Mouse (Mus musculus) MEL-GATA-1-ER (cell line): ENCODE measurements at regions not wholly inside any gene's neighbourhood (a gene's known extent, or its start where the extent isn't known, plus 50 kb on each side); places are given as distances from the start of the nearest gene placed in this dataset.

Experiments used
- DNase-seq: peaks from one replicate; pipeline ENCODE4 v3.0.0-alpha.2; 2012; ENCODE audit warnings: low read depth; ENCODE audit errors: extremely low read depth

DNA sequence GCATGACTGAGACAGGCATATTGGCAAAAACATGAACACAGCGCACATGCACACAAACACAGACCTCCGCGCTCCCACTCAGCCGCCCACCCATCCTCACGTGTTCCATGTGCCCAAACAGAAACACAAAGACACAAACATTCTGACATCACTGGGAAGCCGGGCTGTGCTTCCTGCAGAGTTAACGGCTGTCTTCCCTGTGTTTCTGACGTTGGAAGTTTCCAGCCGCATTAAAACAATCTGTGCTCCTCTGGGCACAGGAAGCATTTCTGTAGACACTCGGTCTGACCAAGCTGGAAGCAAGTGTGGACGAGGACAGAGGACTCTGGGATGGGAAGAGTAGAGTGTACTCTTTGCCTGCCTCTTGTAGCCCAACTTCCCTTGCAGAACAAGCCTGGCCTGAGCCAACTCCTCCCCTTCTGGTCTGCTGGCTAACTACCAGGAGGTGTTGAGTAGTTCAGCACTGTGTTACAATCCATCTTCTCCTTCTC is 296.2 kb upstream of the Zfp703 start:
- no peak for DNase-seq

DNA sequence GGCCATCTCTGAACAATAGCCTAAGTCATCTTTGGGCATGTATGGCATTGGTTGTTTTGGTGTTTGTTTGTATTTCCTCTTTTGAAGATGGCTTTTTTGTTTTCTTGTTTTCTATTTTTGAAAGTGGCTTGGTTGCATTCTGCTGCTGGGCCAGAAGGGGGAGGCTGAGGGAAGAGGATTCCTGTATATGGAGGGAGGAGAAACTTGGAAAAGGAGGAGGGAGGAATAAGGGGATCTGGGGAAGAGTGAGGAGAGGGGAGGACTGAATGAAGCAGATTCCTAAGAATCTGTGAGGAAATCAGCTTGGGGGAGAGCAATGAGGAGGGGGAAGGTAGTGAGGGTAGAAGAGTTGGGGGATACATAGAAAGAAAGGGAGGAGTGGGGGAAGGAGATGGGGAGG is 290.0 kb upstream of the Zfp703 start:
- no peak for DNase-seq

- no peak for DNase-seq
These were observed 289.1 kb upstream of the Zfp703 start for GRCm38 (mm10) chr8:26688035-26688434.

- DNase-seq: no peak
These were observed 288.2 kb upstream of the Zfp703 start for GRCm38 (mm10) chr8:26688745-26689478.

GRCm38 (mm10) chr8:26689479-26690177 is 287.5 kb upstream of the Zfp703 start:
- no peak for DNase-seq

DNA sequence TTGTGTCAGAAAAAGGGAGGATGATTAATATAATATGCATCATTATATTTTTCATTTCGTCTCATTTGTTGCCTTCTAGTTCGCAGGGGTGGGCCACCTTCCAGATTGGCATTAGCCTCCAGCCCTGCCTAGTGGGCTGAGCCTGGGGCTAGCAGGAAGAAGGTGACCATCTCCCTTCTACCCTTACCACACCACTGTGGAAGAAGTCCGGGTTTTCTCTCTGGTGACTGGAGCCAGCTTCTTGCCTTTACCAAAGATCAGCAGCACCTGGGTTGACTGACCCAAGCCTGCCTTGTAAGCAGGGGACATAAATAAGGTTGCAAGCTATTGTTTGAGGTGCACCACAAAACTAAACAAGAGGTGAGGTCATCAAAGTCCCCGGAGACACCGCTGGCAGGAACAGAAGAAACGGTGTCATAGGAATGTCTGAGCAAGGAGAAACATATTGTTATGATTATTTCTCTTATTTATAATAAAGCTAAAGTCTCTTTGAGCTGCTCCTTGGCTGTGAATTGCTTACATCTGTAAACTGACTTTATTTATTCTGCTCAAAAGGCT is 286.9 kb upstream of the Zfp703 start:
- no peak for DNase-seq

GRCm38 (mm10) chr8:26697579-26698084 is 279.5 kb upstream of the Zfp703 start:
- DNase-seq: no peak

DNA sequence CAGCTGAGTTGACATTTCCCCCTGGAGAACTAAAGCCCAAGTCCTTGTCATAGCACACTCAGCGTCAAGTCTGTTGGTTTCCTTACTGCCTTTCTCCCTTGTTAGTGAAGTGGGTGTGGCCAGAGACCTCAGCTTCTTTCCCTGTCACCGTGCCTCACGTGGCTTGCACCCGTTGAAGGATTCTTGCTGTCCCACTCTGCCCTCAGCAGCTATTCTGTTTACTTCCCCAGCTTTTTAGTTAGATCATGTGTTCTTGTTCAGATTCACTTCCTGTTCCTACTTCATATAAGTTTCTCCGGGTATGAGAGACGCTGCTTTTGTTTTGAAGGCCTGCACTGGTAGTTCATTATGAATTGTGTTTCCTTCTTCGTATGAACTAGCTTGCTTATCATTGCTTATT is 278.5 kb upstream of the Zfp703 start:
- DNase-seq: no peak

GRCm38 (mm10) chr8:26706048-26706767 is 270.9 kb upstream of the Zfp703 start:
- DNase-seq: no peak

DNA sequence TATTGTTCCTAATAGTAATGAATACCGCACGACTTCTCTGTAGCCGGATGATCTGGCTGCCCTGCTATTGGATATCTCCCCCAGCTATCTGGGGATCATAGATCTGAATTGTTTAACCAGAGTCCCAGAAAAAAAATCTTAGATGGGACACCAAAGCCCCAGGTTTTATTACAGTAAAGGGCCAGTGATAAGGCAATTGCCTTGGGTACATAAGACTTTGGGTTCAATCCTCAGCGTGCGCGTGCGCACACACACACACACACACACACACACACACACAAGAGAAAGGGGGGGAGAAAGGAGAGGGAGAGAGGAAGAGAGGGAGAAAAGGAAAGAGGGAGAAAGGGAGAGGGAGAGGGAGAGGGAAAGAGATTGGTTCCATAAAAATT is 270.4 kb upstream of the Zfp703 start:
- no peak for DNase-seq

- no peak for DNase-seq
These were observed 263.3 kb upstream of the Zfp703 start for GRCm38 (mm10) chr8:26713836-26714235.

- DNase-seq: no peak
These were observed 262.4 kb upstream of the Zfp703 start for GRCm38 (mm10) chr8:26714714-26715113.

DNA sequence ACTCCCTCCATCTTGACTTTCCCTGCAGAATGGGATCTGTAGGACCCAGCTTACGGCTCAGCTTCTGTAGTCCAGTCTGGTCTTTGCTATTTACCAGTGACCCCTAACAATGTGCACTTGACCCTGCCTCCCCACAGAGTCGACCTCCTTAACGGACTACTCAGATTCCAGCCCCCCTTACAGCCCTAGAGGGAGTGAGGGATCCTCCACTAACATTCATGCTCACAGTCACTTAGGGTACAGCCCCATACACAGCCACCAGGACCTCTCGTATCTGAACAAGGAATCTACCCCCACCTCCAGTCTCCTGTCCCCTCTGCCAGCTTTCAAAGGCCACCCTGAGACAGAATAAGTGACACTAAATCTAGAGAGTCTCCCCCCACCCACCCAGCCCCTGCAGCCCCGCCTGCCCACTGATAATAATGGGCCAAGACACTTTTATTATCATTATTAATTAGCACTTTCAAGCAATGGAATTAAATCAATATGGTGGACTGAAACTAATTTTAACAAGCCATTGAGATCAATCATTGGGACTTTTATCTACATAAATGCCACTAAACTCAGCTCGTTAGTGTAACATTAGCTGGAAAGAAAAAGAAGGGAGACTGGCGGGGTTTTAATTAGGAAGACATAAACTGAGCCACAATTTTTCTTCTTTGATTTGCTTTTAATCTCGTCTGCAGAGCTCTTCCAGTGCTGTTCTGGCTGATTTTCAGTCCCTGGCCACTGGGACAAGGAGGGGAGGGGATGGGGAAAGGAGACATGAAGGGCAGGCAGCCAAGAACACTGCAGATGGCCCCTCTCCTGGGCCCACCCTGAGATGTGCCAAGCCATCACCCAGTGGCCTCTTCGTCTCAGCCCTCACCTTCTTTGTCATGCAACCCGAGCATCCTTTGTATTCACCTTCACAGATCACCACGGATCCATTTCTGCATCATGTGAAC is 258.4 kb upstream of the Zfp703 start:
- DNase-seq: no peak

DNA sequence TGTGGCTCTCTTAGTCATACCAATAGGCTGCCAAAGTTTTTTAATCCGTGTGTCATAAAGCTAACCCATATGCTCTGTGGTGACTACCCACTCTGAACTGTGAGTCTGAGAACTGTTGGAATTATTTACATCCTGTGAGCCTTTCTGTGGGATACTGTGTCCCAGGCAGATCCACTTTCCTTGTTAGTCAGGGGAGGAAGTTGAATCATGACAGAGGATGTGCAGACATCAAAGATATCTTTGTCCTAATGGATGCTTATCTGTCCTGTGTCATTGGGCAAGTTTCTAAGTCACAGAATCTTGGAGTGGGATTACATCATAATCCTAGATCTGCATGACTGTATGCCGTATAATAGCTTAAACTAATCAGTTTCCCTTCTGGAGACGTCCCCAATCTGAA is 254.4 kb upstream of the Zfp703 start:
- DNase-seq: no peak

GRCm38 (mm10) chr8:26724628-26725027 is 252.5 kb upstream of the Zfp703 start:
- no peak for DNase-seq

GRCm38 (mm10) chr8:26725521-26725920 is 251.6 kb upstream of the Zfp703 start:
- DNase-seq: no peak

DNA sequence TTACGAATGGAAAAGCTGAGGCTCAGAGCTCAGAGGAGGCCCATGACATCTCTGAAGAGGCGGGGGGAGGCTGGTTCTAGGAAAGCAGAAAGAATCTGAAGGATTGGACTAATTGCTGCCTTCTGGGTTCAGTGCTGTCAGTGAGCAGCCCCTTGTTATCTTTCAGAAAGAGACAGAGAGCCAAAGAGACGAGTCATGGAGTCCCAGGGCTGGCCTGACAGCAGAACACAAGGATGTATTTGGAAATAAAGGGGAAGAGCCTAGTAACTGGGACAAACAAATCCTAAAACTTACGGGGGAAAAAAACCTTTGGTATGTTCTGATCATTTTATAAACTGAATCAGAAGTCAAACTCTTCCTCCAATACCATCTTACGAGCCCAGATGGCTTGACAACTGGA is 247.8 kb upstream of the Zfp703 start:
- no peak for DNase-seq

- DNase-seq: no peak
These were observed 246.0 kb upstream of the Zfp703 start for GRCm38 (mm10) chr8:26731111-26731510.

- no peak for DNase-seq
These were observed 232.7 kb upstream of the Zfp703 start for GRCm38 (mm10) chr8:26744424-26744823.

DNA sequence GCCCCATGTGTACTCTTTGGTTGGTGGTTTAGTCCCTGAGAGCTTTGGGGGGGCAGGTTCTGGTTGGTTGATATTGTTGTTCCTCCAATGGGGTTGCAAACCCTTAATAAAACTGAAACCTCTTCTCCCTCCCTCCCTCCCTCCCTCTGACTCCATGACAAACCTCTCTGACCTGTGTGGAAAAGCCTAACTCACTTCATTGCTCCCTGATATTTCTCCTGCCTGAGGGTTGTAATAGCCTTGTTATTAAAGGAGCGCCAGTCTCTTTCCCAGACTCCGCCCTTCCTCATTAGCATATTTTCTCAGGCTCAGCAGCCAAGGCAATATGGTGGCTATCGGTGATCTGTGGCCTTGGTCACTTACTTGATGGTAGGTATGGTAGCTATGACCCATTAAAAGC is 230.3 kb upstream of the Zfp703 start:
- no peak for DNase-seq
